Mouse (Mus musculus) ES-E14 (cell line): ENCODE data around the gene Ccni. TPM values are rescaled to one million over a fixed set of nuclear protein-coding genes. Genes with fewer than 3 reads are reported as not detected.

Experiments used
- DNase-seq: peaks from one replicate; pipeline ENCODE4 v3.0.0-alpha.2; 2013; ENCODE audit warnings: low read depth, low spot score
- H3K27ac ChIP-seq: 2 replicates; pipeline ENCODE4 v1.5.1; 2012; ENCODE audit warnings: low read depth, mild to moderate bottlenecking, low read length, moderate library complexity, mixed read lengths; ENCODE audit not compliant: poor library complexity, insufficient read depth, severe bottlenecking
- H3K36me3 ChIP-seq: 2 replicates; pipeline ENCODE4 v1.6.1; 2012; ENCODE audit warnings: mild to moderate bottlenecking, low read length, moderate library complexity, mixed read lengths; ENCODE audit not compliant: control insufficient read depth, poor library complexity, insufficient read depth, severe bottlenecking
- H3K4me1 ChIP-seq, 2 experiments: fragments of 150-350 bp in 1 of 2; sonication (generic) in 1 of 2; 2 replicates each; pipeline ENCODE4 v1.6.1; 2012; ENCODE audit warnings: low read length in 2 of 2, mild to moderate bottlenecking in 1 of 2, mixed read lengths in 1 of 2; ENCODE audit not compliant: control insufficient read depth in 2 of 2, insufficient read depth in 2 of 2, poor library complexity in 1 of 2
- H3K4me3 ChIP-seq, 2 experiments: fragments of 150-350 bp in 1 of 2; sonication (generic) in 1 of 2; 2 replicates each; pipeline ENCODE4 v1.5.1; 2012; ENCODE audit warnings: low read length in 2 of 2, low read depth in 1 of 2, mild to moderate bottlenecking in 1 of 2, mixed read lengths in 1 of 2; ENCODE audit not compliant: insufficient read depth in 1 of 2, poor library complexity in 1 of 2, severe bottlenecking in 1 of 2
- H3K9ac ChIP-seq: 2 replicates; pipeline ENCODE4 v1.6.1; 2012; ENCODE audit warnings: low read depth, mild to moderate bottlenecking, low read length, mixed read lengths; ENCODE audit not compliant: poor library complexity, insufficient read depth, severe bottlenecking
- H3K9me3 ChIP-seq: fragments of 150-350 bp; sonication (generic); 2 replicates; pipeline ENCODE4 v1.6.1; 2012; ENCODE audit warnings: low read depth, mild to moderate bottlenecking, low read length; ENCODE audit not compliant: control insufficient read depth, insufficient read depth
- CHD2 ChIP-seq: IDR thresholded peaks from 2 replicates; pipeline ENCODE4 v1.6.1; 2014; ENCODE audit warnings: mild to moderate bottlenecking, low read depth, low read length, inconsistent platforms
- HCFC1 ChIP-seq: IDR thresholded peaks from 2 replicates; pipeline ENCODE4 v1.6.1; 2012; ENCODE audit warnings: low read length, inconsistent platforms, borderline replicate concordance; ENCODE audit not compliant: insufficient read depth
- MAFK ChIP-seq: IDR thresholded peaks from 2 replicates; pipeline ENCODE4 v1.6.1; 2014; ENCODE audit warnings: mild to moderate bottlenecking, low read depth, low read length, inconsistent platforms; ENCODE audit not compliant: insufficient read depth
- ZC3H11A ChIP-seq: IDR thresholded peaks from 2 replicates; pipeline ENCODE4 v1.6.1; 2012; ENCODE audit warnings: low read depth, mild to moderate bottlenecking, inconsistent platforms, low read length, borderline replicate concordance
- ZNF384 ChIP-seq: IDR thresholded peaks from 2 replicates; pipeline ENCODE4 v1.6.1; 2012; ENCODE audit warnings: low read depth, low read length, inconsistent platforms
- in situ Hi-C, 2 experiments: fragments of 600-800 bp; cut with MboI; formaldehyde crosslinking; loops; one replicate each; pipeline ENCODE4 v1.15.1; 2025; ENCODE audit warnings: low sequenced_read_pairs in 2 of 2, inconsistent platforms in 1 of 2; ENCODE audit not compliant: unreplicated experiment in 2 of 2
- total RNA-seq: library from RNA; depleted of rRNA; stranded (reverse); fragments of 300-350 nt; gene quantifications from 2 replicates; pipeline ENCODE4 v1.2.3, GENCODE M21; 2012

Ccni gene
- total RNA-seq, 1 experiment, result 46.5 TPM

DNA sequence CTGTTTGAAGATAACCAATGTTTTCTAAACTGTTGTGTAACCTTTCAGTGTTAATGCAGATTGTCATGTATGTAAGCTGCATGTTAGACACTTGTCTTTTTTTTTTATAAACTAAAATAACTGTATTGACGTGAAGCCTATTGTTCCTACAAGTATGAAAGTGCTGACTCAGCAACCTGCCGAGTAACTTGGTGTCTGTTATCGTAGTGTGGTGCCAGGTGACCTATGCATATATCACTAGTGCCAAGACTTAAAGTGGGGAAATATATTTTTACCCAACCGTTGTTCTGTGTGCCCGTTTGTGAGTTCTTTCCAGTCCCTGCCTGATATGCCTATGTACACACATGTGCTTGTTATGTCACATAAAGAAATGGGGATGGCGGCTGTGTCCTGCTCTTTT, 31.6 kb downstream of the Ccni start:
- TF ChIP-seq MAFK (peak; percentile 100), ZNF384 (no peak)
- no peaks in the 10 kb centered on the region for H3K4me1 ChIP-seq
- no peak overlapping the region for H3K9ac ChIP-seq
- H3K4me3 ChIP-seq, result no peak overlapping the region
- H3K9me3 ChIP-seq, result no peaks in the 10 kb centered on the region
- DNase-seq, result no peak
- in situ Hi-C loops, result no loop called here
- no peak overlapping the region for H3K27ac ChIP-seq
- peaks cover 36% of the 10 kb centered on the region for H3K36me3 ChIP-seq

GRCm38 (mm10) chr5:93172536-93172935, 33.8 kb downstream of the Ccni start:
- Histone ChIP-seq H3K36me3 (peaks cover 47% of the 10 kb centered on the region), H3K9me3 (no peaks in the 10 kb centered on the region), H3K9ac (no peak overlapping the region), H3K4me1 (no peaks in the 10 kb centered on the region), H3K4me3 (no peak overlapping the region), H3K27ac (no peak overlapping the region)
- TF ChIP-seq ZNF384 (no peak), HCFC1 (no peak), MAFK (no peak), ZC3H11A (no peak), CHD2 (no peak)
- in situ Hi-C loops, result no loop called here
- DNase-seq, result no peak

GRCm38 (mm10) chr5:93171420-93171819, 34.9 kb downstream of the Ccni start:
- no peak for DNase-seq
- Histone ChIP-seq H3K27ac (no peak overlapping the region), H3K9ac (no peak overlapping the region), H3K4me3 (no peak overlapping the region), H3K9me3 (no peaks in the 10 kb centered on the region), H3K36me3 (peaks cover 53% of the 10 kb centered on the region), H3K4me1 (no peaks in the 10 kb centered on the region)
- TF ChIP-seq MAFK, result no peak
- no peak for TF ChIP-seq CHD2
- TF ChIP-seq HCFC1, result no peak
- TF ChIP-seq ZNF384, result no peak
- no peak for TF ChIP-seq ZC3H11A
- in situ Hi-C loops, result no loop called here

- no peak overlapping the region for H3K9ac ChIP-seq
- peaks cover 63% of the 10 kb centered on the region for H3K36me3 ChIP-seq
- in situ Hi-C loops, result no loop called here
- H3K4me3 ChIP-seq, result no peak overlapping the region
- TF ChIP-seq CHD2, result no peak
- no peak for TF ChIP-seq HCFC1
- TF ChIP-seq MAFK, result no peak
- no peak for TF ChIP-seq ZNF384
- no peak for TF ChIP-seq ZC3H11A
- no peak overlapping the region for H3K27ac ChIP-seq
- no peak for DNase-seq
- no peaks in the 10 kb centered on the region for H3K9me3 ChIP-seq
- H3K4me1 ChIP-seq, result no peaks in the 10 kb centered on the region
Measured at GRCm38 (mm10) chr5:93168654-93169053, 37.6 kb downstream of the Ccni start.

- H3K4me1 ChIP-seq, result no peaks in the 10 kb centered on the region
- H3K9me3 ChIP-seq, result no peaks in the 10 kb centered on the region
- H3K27ac ChIP-seq, result no peak overlapping the region
- no peak for DNase-seq
- H3K9ac ChIP-seq, result no peak overlapping the region
- TF ChIP-seq ZC3H11A (no peak), CHD2 (no peak), MAFK (no peak), HCFC1 (no peak), ZNF384 (no peak)
- peaks cover 63% of the 10 kb centered on the region for H3K36me3 ChIP-seq
- H3K4me3 ChIP-seq, result no peak overlapping the region
- in situ Hi-C loops, result no loop called here
Measured at GRCm38 (mm10) chr5:93167919-93168516, 38.3 kb downstream of the Ccni start.
